Mouse (Mus musculus): Measurements from ENCODE around the gene Adgrv1.

DNA sequence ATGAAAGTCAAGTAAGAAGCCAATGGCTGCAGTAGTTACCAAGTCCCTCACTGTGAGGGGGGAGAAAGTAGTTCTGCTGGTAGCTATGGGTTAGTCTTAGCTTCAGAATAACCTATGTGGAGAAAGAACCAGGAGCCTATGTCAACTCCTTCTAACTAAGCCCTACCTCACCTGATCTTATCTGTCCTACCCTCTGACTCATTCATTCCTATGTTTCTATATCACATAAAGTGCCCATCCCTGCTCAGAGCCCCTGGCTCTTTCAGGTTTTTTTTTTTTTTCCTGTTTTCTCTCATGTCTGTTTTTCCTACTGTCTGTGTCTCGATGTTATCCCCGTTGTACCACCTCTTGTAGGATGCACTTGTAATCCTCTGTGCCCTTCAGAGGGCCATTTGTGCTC is 536.5 kb downstream of the Adgrv1 start:
- TF ChIP-seq CTCF (IDR thresholded peaks at IDR 0.05) (no peak), EP300 (IDR thresholded peaks at IDR 0.05) (no peak)
